Comparison of ENCODE assay signal across 8 mouse cellular contexts in the genomic region with DNA sequence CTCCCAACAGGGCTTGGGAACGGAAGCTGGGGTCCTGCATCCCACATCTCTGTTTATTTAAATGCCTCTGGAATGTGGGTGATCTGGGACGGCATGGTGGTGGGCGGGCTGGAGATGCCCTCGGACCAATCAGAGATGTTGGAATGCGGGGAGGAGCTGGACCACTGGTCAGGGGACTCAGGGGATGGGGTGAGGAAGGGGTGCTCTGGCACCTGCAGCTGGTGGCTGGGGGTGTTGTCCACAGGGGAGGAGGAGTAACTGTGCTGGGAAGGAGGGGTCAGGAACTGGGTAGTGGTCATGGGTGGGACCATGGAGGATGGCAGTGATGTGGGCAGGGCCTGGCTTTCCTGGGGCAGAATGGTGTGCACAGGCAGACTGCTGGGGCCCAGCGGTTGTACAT. TPM values are rescaled to one million over a fixed set of nuclear protein-coding genes. Genes with fewer than 3 reads are reported as not detected.
DNase-seq lines count a peak whose midpoint lies in the region; ATAC-seq and TF ChIP-seq lines count a peak whose summit lies in the region.

No protein-coding gene starts in this region.

- ATAC-seq in heart, embryonic 12.5 days (ENCODE audit: insufficient number of reproducible peaks, low FRiP score) = peak; percentile 27; the same call in 1 of the 2 replicates
- ATAC-seq in hindbrain, postnatal 0 days = peak; percentile 16; the same call in 1 of the 2 replicates
- no peak for ATAC-seq in erythroid progenitor cell, adult 5-6 weeks (replicated peaks; ENCODE audit: low FRiP score, poor library complexity, severe bottlenecking)

- no peak overlapping the region for H3K4me3 ChIP-seq in heart, embryonic 12.5 days
- H3K4me3 ChIP-seq in hindbrain, postnatal 0 days (ENCODE audit: low read length) = no peak overlapping the region

- peaks cover 37% of the 10 kb centered on the region for H3K4me1 ChIP-seq in heart, embryonic 12.5 days (replicated peaks)
- H3K4me1 ChIP-seq in hindbrain, postnatal 0 days (ENCODE audit: insufficient read depth, low read length) = no peaks in the 10 kb centered on the region; the same call in 1 of the 2 replicates

- DNase-seq in heart, postnatal 4 days = no peak
- peak; percentile 78 for DNase-seq in Muller cell, postnatal 12 days (ENCODE audit: inconsistent ontology term)
- DNase-seq in hindbrain, postnatal 0 days (ENCODE audit: low spot score) = no peak
- DNase-seq in lung, postnatal 36 days = peak; percentile 52
- DNase-seq in MN1 (ENCODE audit: low spot score) = no peak
- no peak for DNase-seq in urinary bladder, adult 2 months (ENCODE audit: low spot score)

- peaks cover 51% of the 10 kb centered on the region for H3K36me3 ChIP-seq in heart, embryonic 12.5 days
- H3K36me3 ChIP-seq in hindbrain, postnatal 0 days (ENCODE audit: insufficient read depth, low read length) = peaks cover 35% of the 10 kb centered on the region; the same call in 1 of the 2 replicates

- H3K9ac ChIP-seq in heart, embryonic 12.5 days = no peak overlapping the region
- H3K9ac ChIP-seq in hindbrain, postnatal 0 days (replicated peaks; ENCODE audit: low read length) = 0 out of 2 replicates have a peak overlapping the region, but pooled peaks have one; percentile 17

- no peak for TF ChIP-seq CTCF in hindbrain, postnatal 0 days (IDR thresholded peaks at IDR 0.05; ENCODE audit: low read depth)

- no peaks in the 10 kb centered on the region for H3K27me3 ChIP-seq in heart, embryonic 12.5 days (replicated peaks)
- H3K27me3 ChIP-seq in hindbrain, postnatal 0 days (ENCODE audit: insufficient read depth, low read length) = no peaks in the 10 kb centered on the region

- no peaks in the 10 kb centered on the region for H3K9me3 ChIP-seq in heart, embryonic 12.5 days (replicated peaks)
- H3K9me3 ChIP-seq in hindbrain, postnatal 0 days (ENCODE audit: low read length) = no peaks in the 10 kb centered on the region

- H3K27ac ChIP-seq in heart, embryonic 12.5 days (ENCODE audit: poor library complexity, severe bottlenecking) = no peak overlapping the region
- H3K27ac ChIP-seq in hindbrain, postnatal 0 days = 0 out of 2 replicates have a peak overlapping the region, but pooled peaks have one; percentile 4

- 41% methylated on average over 6 of the region's 6 CpGs for WGBS in heart, embryonic 12.5 days
- 48% methylated on average over 6 of the region's 6 CpGs for WGBS in hindbrain, postnatal 0 days

- no peak overlapping the region for H3K4me2 ChIP-seq in heart, embryonic 12.5 days
- H3K4me2 ChIP-seq in hindbrain, postnatal 0 days (ENCODE audit: low read depth, low read length) = no peak overlapping the region

RNA-seq across cellular contexts. Expression of a gene that starts 14.5 kb away (rescaled TPM):
- 22.6 and 24.5 TPM in 2 replicates for polyA plus RNA-seq in heart, embryonic 12.5 days (2016; fragmentation: Nextera tagmentation; extraction: Ambion mirVana)
- total RNA-seq in heart, postnatal 4 days (2021) = 10 to 100 TPM; 37.0 to 39.0 TPM
- 60.9 and 89.2 TPM in 2 replicates for total RNA-seq in hindbrain, postnatal 0 days (2014; rRNA removed)
- polyA plus RNA-seq in hindbrain, postnatal 0 days (2015; fragmentation: Nextera tagmentation; extraction: Ambion mirVana) = 9.9 and 10.5 TPM in 2 replicates
- total RNA-seq in erythroid progenitor cell, adult 5-6 weeks (2015; ENCODE audit: low replicate concordance) = 13.0 TPM in 2 replicates
- 7.3 and 15.7 TPM in 2 replicates for total RNA-seq in erythroid progenitor cell, adult 5-6 weeks (2017; ENCODE audit: low replicate concordance)
- 41.7 and 46.3 TPM in 2 replicates for polyA plus RNA-seq in urinary bladder, adult 2 months (2012; rRNA removed)

RNA-seq across cellular contexts. Expression of a gene that starts 50.5 kb away (rescaled TPM):
- 17.7 and 19.1 TPM in 2 replicates for polyA plus RNA-seq in heart, embryonic 12.5 days (2016; fragmentation: Nextera tagmentation; extraction: Ambion mirVana)
- 10 to 100 TPM; 13.4 to 14.3 TPM for total RNA-seq in heart, postnatal 4 days (2021)
- total RNA-seq in hindbrain, postnatal 0 days (2014; rRNA removed) = 30.2 and 40.6 TPM in 2 replicates
- 16.3 and 17.3 TPM in 2 replicates for polyA plus RNA-seq in hindbrain, postnatal 0 days (2015; fragmentation: Nextera tagmentation; extraction: Ambion mirVana)
- total RNA-seq in erythroid progenitor cell, adult 5-6 weeks (2015; ENCODE audit: low replicate concordance) = 13.7 and 22.2 TPM in 2 replicates
- 12.3 and 26.5 TPM in 2 replicates for total RNA-seq in erythroid progenitor cell, adult 5-6 weeks (2017; ENCODE audit: low replicate concordance)
- polyA plus RNA-seq in urinary bladder, adult 2 months (2012; rRNA removed) = 22.2 and 28.0 TPM in 2 replicates

RNA-seq across cellular contexts. Expression of a gene that starts 57.0 kb away (rescaled TPM):
- 20.4 TPM in 2 replicates for polyA plus RNA-seq in heart, embryonic 12.5 days (2016; fragmentation: Nextera tagmentation; extraction: Ambion mirVana)
- 10 to 100 TPM; 55.3 to 62.3 TPM for total RNA-seq in heart, postnatal 4 days (2021)
- total RNA-seq in hindbrain, postnatal 0 days (2014; rRNA removed) = 75.2 and 75.9 TPM in 2 replicates
- polyA plus RNA-seq in hindbrain, postnatal 0 days (2015; fragmentation: Nextera tagmentation; extraction: Ambion mirVana) = 9.2 and 10.0 TPM in 2 replicates
- 5.4 and 9.0 TPM in 2 replicates for total RNA-seq in erythroid progenitor cell, adult 5-6 weeks (2015; ENCODE audit: low replicate concordance)
- total RNA-seq in erythroid progenitor cell, adult 5-6 weeks (2017; ENCODE audit: low replicate concordance) = 1.5 and 6.0 TPM in 2 replicates
- polyA plus RNA-seq in urinary bladder, adult 2 months (2012; rRNA removed) = 21.4 and 33.4 TPM in 2 replicates

Comparison
In these comparisons a context has a peak if more than half of its experiments do, and no peak if none do; other contexts are left out.
1. DNase-seq: peak in Muller cell, postnatal 12 days (single experiment) and lung, postnatal 36 days (single experiment); none in heart, postnatal 4 days (single experiment), hindbrain, postnatal 0 days (single experiment), MN1 (single experiment) and urinary bladder, adult 2 months (single experiment).